Mouse (Mus musculus) neural tube, embryonic 11.5 days (tissue): ENCODE measurements around the gene Dcun1d2. TPM values are rescaled to one million over a fixed set of nuclear protein-coding genes. Genes with fewer than 3 reads are reported as not detected.
"Not testable (repeated sequence)": the region's sequence is repeated elsewhere in the genome, so short reads cannot be mapped to it uniquely, and the experiment has no call there.

Source experiments
- ATAC-seq: fragments of 200-750 bp; cut with Nextera tagmentation; 2 replicates; pipeline ENCODE4 v1.8.0; 2017; ENCODE audit warnings: moderate number of reproducible peaks, mild to moderate bottlenecking, moderate TSS enrichment, moderate library complexity; ENCODE audit not compliant: insufficient read depth, low FRiP score, low TSS enrichment
- DNase-seq: peaks from one replicate; pipeline ENCODE4 v3.0.0-alpha.2; 2015; ENCODE audit warnings: low spot score
- H3K27ac ChIP-seq: fragments of 300-500 bp; sonication (generic); 2 replicates; pipeline ENCODE4 v1.5.1; 2014; ENCODE audit warnings: low read depth, mild to moderate bottlenecking, low read length
- H3K27me3 ChIP-seq: fragments of 300-500 bp; sonication (generic); 2 replicates; pipeline ENCODE4 v1.6.1; 2014; ENCODE audit warnings: mild to moderate bottlenecking, low read length, mixed read lengths; ENCODE audit not compliant: control insufficient read depth, insufficient read depth
- H3K36me3 ChIP-seq: fragments of 300-500 bp; sonication (generic); 2 replicates; pipeline ENCODE4 v1.6.1; 2014; ENCODE audit warnings: mild to moderate bottlenecking, low read length, moderate library complexity, mixed read lengths; ENCODE audit not compliant: control insufficient read depth, insufficient read depth
- H3K4me1 ChIP-seq: fragments of 300-500 bp; sonication (generic); 2 replicates; pipeline ENCODE4 v1.6.1; 2014; ENCODE audit warnings: low read length, mixed read lengths; ENCODE audit not compliant: control insufficient read depth, insufficient read depth
- H3K4me2 ChIP-seq: fragments of 300-500 bp; sonication (generic); 2 replicates; pipeline ENCODE4 v1.6.1; 2014; ENCODE audit warnings: low read depth, mild to moderate bottlenecking, moderate library complexity
- H3K4me3 ChIP-seq: fragments of 300-500 bp; sonication (generic); 2 replicates; pipeline ENCODE4 v1.5.1; 2014; ENCODE audit warnings: low read depth, low read length
- H3K9ac ChIP-seq: fragments of 300-500 bp; sonication (generic); 2 replicates; pipeline ENCODE4 v1.6.1; 2014; ENCODE audit warnings: mild to moderate bottlenecking, low read length
- H3K9me3 ChIP-seq: fragments of 300-500 bp; sonication (generic); 2 replicates; pipeline ENCODE4 v1.6.1; 2016; ENCODE audit warnings: low read length; ENCODE audit not compliant: control insufficient read depth
- WGBS: fragments of 180-500 bp; shearing (Covaris S2); extraction: QIAGEN DNeasy Blood & Tissue Kit; methylation state at CpG from one replicate; pipeline ENCODE4 v1.1.7; 2014; 5-methylcytosine and 5-hydroxymethylcytosine counted together
- polyA plus RNA-seq: library from polyadenylated mRNA; unstranded; fragments of >200 nt; fragmentation: Nextera tagmentation; extraction: Ambion mirVana; gene quantifications from 2 replicates; pipeline ENCODE4 v1.2.1, GENCODE M21; 2014

Dcun1d2 gene
- polyA plus RNA-seq = 32.7 and 36.5 TPM in 2 replicates

DNA sequence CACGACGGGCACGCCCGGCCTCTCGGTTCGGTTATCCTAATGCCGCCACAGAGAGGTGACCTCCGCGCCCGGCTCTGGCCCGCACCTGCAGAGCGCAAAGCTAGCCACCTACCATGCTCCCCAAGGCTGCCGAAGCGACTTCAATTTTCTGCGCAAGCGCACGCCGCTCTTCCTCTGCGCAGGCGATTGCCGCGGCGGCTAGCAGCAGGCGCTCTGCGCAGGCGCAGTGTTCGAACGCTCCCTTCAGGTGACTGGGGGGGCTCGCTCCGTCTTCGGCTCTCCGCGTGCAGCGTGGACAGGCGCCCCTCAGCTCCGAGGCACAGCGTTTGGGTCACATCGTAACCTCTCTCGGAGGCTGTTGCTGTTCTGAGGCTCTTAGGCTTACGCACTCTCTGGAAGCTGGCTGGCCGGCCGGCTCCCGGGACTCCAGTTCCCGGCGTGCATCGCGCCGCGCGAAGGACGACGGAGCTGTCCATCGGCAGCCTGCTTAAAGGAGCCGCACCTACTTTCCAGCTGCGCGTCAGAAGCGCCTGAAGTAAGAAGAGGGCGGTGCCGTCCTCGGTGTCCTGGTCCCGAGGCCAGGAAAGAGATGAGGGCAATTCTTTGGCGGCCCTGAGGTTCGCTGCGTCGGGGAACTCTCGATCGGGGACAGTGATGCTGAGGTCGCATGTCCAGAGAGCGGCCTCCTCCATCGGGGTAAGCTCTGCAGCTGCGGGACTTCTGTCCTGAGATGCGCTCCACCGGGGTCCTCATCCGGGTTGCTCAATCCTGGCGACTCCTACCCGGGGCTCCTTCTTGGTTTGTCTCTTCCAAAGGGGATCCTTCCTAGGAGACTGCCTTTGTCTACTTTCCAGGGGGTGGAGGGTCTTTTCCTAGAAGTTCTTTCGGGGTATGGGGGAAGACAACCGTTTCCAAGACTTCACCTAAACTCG is at the start of gene Dcun1d2, which contains the start of gene Tmco3:
Gene Dcun1d2, minus strand, starts transcription at position 440 of the 932 bp plus-strand sequence.
Gene Tmco3, plus strand, starts transcription at position 499 of the 932 bp plus-strand sequence.
- H3K4me2 ChIP-seq = peak within 1 kb of the TSS; percentile 93
- ATAC-seq (peak; percentile 95), DNase-seq (peak; percentile 97)
- peak within 1 kb of the TSS; percentile 78 for H3K27ac ChIP-seq
- no peaks in the 10 kb centered on the region for H3K27me3 ChIP-seq
- peak within 1 kb of the TSS; percentile 88 for H3K4me3 ChIP-seq
- peaks cover 12% of the 10 kb centered on the region for H3K4me1 ChIP-seq
- H3K9me3 ChIP-seq = no peaks in the 10 kb centered on the region
- peaks cover 2% of the 10 kb centered on the region; the same call in 1 of the 2 replicates for H3K36me3 ChIP-seq
- peak within 1 kb of the TSS; percentile 76 for H3K9ac ChIP-seq
- WGBS = under 1% methylated on average over 79 of the region's 79 CpGs

DNA sequence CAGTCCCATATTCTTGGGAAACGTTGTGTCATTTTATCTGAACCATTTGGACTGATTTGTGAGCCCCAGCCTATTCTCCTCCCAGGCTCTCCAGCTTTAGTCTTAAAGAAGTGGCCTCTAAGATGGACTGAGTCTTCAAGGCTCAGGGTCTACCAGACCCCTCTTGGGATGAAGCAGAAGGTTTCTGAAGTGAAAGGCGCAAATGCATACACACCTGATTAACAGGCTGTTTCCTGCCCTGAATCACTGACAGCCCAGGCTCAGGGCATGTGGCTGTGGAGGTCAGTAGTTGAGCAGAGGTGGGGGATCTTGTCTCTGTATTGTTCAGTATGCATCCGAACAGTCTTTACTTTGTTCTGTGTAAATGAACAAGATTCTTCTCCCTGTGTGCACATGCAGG is 49.7 kb upstream of the Dcun1d2 start:
- H3K4me1 ChIP-seq = peaks cover 11% of the 10 kb centered on the region
- DNase-seq (no peak), ATAC-seq (no peak)
- no peaks in the 10 kb centered on the region for H3K9me3 ChIP-seq
- WGBS = 88% methylated on average over 3 of the region's 3 CpGs
- peak overlapping the region; percentile 86; the same call in 1 of the 2 replicates for H3K4me2 ChIP-seq
- H3K36me3 ChIP-seq = peaks cover 5% of the 10 kb centered on the region; the same call in 1 of the 2 replicates
- H3K4me3 ChIP-seq = peak overlapping the region; percentile 93; the same call in 1 of the 2 replicates
- H3K27me3 ChIP-seq = no peaks in the 10 kb centered on the region
- peak overlapping the region; percentile 27; the same call in 1 of the 2 replicates for H3K9ac ChIP-seq
- H3K27ac ChIP-seq = no peak overlapping the region

- H3K9me3 ChIP-seq, H3K4me3 ChIP-seq, ATAC-seq, H3K36me3 ChIP-seq, H3K27ac ChIP-seq, H3K4me2 ChIP-seq, H3K27me3 ChIP-seq, DNase-seq, H3K9ac ChIP-seq: not testable (repeated sequence)
- H3K4me1 ChIP-seq = peaks cover 11% of the 10 kb centered on the region
- 91% methylated on average over 6 of the region's 6 CpGs for WGBS
These were observed 49.3 kb upstream of the Dcun1d2 start for GRCm38 (mm10) chr8:13337245-13337644.

DNA sequence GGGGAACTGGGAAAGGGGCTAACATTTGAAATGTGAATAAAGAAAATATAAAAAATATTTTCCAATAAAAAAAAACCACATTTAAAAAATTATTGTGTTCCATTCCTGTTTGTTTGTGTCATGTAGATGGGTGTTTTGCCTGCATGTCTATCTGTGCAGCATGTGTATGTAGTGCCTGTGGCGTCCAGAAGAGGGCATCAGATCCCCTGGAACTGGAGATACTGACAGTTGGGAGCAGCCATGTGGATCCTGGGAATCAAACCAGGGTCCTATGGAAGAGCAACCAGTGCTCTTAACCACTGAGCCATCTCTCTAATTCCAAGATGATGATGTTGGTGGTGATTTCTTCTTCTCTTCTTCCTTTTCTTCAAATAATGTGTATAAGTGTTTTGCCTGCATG is 46.7 kb upstream of the Dcun1d2 start:
- Histone ChIP-seq H3K4me2 (no peak overlapping the region), H3K27me3 (no peaks in the 10 kb centered on the region), H3K4me3 (no peak overlapping the region), H3K27ac (no peak overlapping the region), H3K36me3 (no peaks in the 10 kb centered on the region), H3K9ac (no peak overlapping the region), H3K4me1 (0 out of 2 replicates have a peak, but pooled peaks cover 4% of the 10 kb centered on the region), H3K9me3 (no peaks in the 10 kb centered on the region)
- no peak for ATAC-seq
- DNase-seq = no peak
- 43% methylated on average over 1 of the region's 1 CpGs for WGBS

- H3K9ac ChIP-seq = no peak overlapping the region
- H3K4me2 ChIP-seq = no peak overlapping the region
- H3K36me3 ChIP-seq = no peaks in the 10 kb centered on the region; the same call in 1 of the 2 replicates
- ATAC-seq (no peak), DNase-seq (no peak)
- H3K4me1 ChIP-seq = no peaks in the 10 kb centered on the region
- H3K27ac ChIP-seq = no peak overlapping the region
- H3K27me3 ChIP-seq = no peaks in the 10 kb centered on the region
- H3K9me3 ChIP-seq = no peaks in the 10 kb centered on the region
- 39% methylated on average over 5 of the region's 5 CpGs for WGBS
- no peak overlapping the region for H3K4me3 ChIP-seq
These were observed 38.7 kb upstream of the Dcun1d2 start for GRCm38 (mm10) chr8:13326598-13326997.

DNA sequence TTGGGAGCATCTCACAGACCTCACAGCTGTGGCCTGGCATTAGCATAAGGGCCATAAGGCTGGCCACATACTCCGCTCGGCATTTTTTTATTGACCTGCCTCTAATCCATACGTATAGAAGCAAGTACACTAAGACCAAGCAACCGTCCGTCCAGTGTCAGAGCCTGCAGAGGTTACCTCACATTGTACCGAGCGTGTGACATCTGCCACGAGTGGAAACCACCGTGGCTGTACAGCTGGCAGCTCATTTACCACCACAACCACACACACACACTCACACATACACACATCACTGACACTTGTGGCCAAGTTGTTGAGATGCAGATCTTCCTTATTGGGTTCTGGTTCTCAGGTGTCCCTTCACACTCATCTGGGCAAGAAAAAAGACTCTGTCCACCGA is 28.7 kb upstream of the Dcun1d2 start:
- DNase-seq = no peak
- Histone ChIP-seq H3K9me3 (no peaks in the 10 kb centered on the region), H3K4me2 (no peak overlapping the region), H3K9ac (no peak overlapping the region), H3K36me3 (no peaks in the 10 kb centered on the region; the same call in 1 of the 2 replicates), H3K4me1 (no peaks in the 10 kb centered on the region), H3K27ac (no peak overlapping the region), H3K4me3 (no peak overlapping the region), H3K27me3 (no peaks in the 10 kb centered on the region)
- 93% methylated on average over 10 of the region's 10 CpGs for WGBS
- ATAC-seq = no peak

DNA sequence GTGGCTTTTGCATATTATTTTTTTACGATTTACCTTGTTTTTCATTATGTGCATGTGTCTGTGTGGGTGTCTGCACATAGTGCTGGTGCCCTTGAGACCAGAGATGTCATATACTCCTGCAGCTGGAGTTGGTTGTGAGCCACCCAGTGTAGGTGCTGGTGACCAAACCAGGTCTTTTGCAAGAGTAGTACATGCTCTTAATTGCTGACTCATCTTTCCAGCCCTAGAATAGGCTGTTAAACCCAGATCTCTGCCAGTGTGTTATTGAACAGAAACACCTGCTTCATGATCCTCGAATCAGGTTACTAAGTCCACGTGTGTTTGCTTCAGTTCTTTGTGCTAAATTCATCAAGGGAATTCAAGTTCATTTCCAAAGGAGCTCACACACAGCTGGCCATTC is 27.0 kb upstream of the Dcun1d2 start:
- WGBS = 85% methylated on average over 3 of the region's 3 CpGs
- H3K27me3 ChIP-seq = no peaks in the 10 kb centered on the region
- H3K9me3 ChIP-seq = no peaks in the 10 kb centered on the region
- no peak overlapping the region for H3K27ac ChIP-seq
- no peaks in the 10 kb centered on the region for H3K4me1 ChIP-seq
- no peak for ATAC-seq
- no peak overlapping the region for H3K4me2 ChIP-seq
- no peak overlapping the region for H3K4me3 ChIP-seq
- no peak for DNase-seq
- H3K9ac ChIP-seq = no peak overlapping the region
- H3K36me3 ChIP-seq = no peaks in the 10 kb centered on the region

DNA sequence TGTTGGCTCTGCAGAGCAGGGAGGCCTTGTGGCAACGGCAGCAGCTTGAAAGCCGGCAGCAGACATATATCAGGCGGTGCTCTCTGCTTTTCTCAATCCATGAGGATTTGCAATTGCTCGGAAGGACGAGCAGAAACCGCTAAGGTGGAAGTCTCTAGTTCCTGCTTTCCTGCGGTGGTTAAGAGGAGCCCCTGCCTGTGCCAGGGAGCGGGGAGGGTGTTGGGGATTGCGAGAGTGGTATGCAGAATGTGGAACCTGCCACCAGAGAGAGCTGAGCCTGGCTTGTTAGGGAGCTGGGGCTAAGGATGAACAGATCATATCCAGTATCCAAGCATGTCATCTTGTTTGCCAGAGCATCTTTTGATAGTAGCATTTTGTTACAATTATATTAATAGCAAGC is 19.0 kb upstream of the Dcun1d2 start:
- Histone ChIP-seq H3K9ac (no peak overlapping the region), H3K4me1 (no peaks in the 10 kb centered on the region), H3K4me3 (no peak overlapping the region), H3K9me3 (no peaks in the 10 kb centered on the region), H3K4me2 (no peak overlapping the region), H3K27ac (no peak overlapping the region), H3K36me3 (peaks cover 12% of the 10 kb centered on the region), H3K27me3 (no peaks in the 10 kb centered on the region)
- 88% methylated on average over 9 of the region's 9 CpGs for WGBS
- ATAC-seq (no peak), DNase-seq (no peak)
